Mouse (Mus musculus): Measurements from ENCODE around the gene Mob1b.

- TF ChIP-seq POLR2A (IDR thresholded peaks at IDR 0.05; ENCODE audit: insufficient read depth, low read depth, low read length) (no peak), CTCF (IDR thresholded peaks at IDR 0.05; ENCODE audit: insufficient read depth, low read depth, low read length) (no peak)
Measured at GRCm38 (mm10) chr5:88680567-88680966, 40.1 kb upstream of the Mob1b start.

Data from olfactory bulb, adult 2 months (tissue).